Mouse (Mus musculus) lung, embryonic 14.5 days (tissue): Measurements from ENCODE around the gene Nt5c3b. TPM values are rescaled to one million over a fixed set of nuclear protein-coding genes. Genes with fewer than 3 reads are reported as not detected.

Experiments used
- ATAC-seq: fragments of 200-750 bp; cut with Nextera tagmentation; 2 replicates; pipeline ENCODE4 v1.8.0; 2017; ENCODE audit warnings: mild to moderate bottlenecking, moderate TSS enrichment, moderate library complexity; ENCODE audit not compliant: insufficient read depth
- DNase-seq: peaks from one replicate; pipeline ENCODE4 v3.0.0-alpha.2; 2015
- H3K27ac ChIP-seq: fragments of 300-500 bp; sonication (generic); 2 replicates; pipeline ENCODE4 v1.5.1; 2014; ENCODE audit warnings: low read depth, mild to moderate bottlenecking, moderate library complexity
- H3K27me3 ChIP-seq: fragments of 300-500 bp; sonication (generic); 2 replicates; pipeline ENCODE4 v1.6.1; 2014; ENCODE audit warnings: low read length, control low read depth; ENCODE audit not compliant: insufficient read depth
- H3K36me3 ChIP-seq: fragments of 300-500 bp; sonication (generic); 2 replicates; pipeline ENCODE4 v1.6.1; 2014; ENCODE audit warnings: control low read depth; ENCODE audit not compliant: insufficient read depth
- H3K4me1 ChIP-seq: fragments of 300-500 bp; sonication (generic); 2 replicates; pipeline ENCODE4 v1.6.1; 2014; ENCODE audit warnings: antibody characterized with exemption, control low read depth; ENCODE audit not compliant: insufficient read depth
- H3K4me2 ChIP-seq: fragments of 300-500 bp; sonication (generic); 2 replicates; pipeline ENCODE4 v1.6.1; 2014; ENCODE audit warnings: mild to moderate bottlenecking
- H3K4me3 ChIP-seq: fragments of 300-500 bp; sonication (generic); 2 replicates; pipeline ENCODE4 v1.5.1; 2014; ENCODE audit warnings: low read depth, low read length
- H3K9ac ChIP-seq: fragments of 300-500 bp; sonication (generic); 2 replicates; pipeline ENCODE4 v1.6.1; 2014
- H3K9me3 ChIP-seq: fragments of 300-500 bp; sonication (generic); 2 replicates; pipeline ENCODE4 v1.6.1; 2016; ENCODE audit warnings: low read depth, low read length, control low read depth
- CTCF ChIP-seq: IDR thresholded peaks from 2 replicates; pipeline ENCODE4 v1.5.1; 2016; ENCODE audit warnings: antibody characterized with exemption, low read depth
- WGBS: fragments of 180-500 bp; shearing (Covaris S2); extraction: QIAGEN DNeasy Blood & Tissue Kit; methylation state at CpG from one replicate; pipeline ENCODE4 v1.1.7; 2014; 5-methylcytosine and 5-hydroxymethylcytosine counted together
- polyA plus RNA-seq: library from polyadenylated mRNA; unstranded; fragments of >200 nt; fragmentation: Nextera tagmentation; extraction: Ambion mirVana; gene quantifications from 2 replicates; pipeline ENCODE4 v1.2.1, GENCODE M21; 2014

Nt5c3b gene
- polyA plus RNA-seq: 127 and 136 TPM in 2 replicates

GRCm38 (mm10) chr11:100441797-100442196 is at the start of gene Nt5c3b, which contains the start of gene Klhl10:
Nt5c3b (minus strand) TSS chr11:100441808.
Klhl10 (plus strand) TSS chr11:100441917.
- H3K9me3 ChIP-seq: no peaks in the 10 kb centered on the region
- 81% methylated on average over 8 of the region's 8 CpGs for WGBS
- no peak for TF ChIP-seq CTCF

GRCm38 (mm10) chr11:100490951-100491350 is 49.3 kb upstream of the Nt5c3b start:
- H3K36me3 ChIP-seq: peaks cover 90% of the 10 kb centered on the region
- no peaks in the 10 kb centered on the region for H3K4me1 ChIP-seq
- TF ChIP-seq CTCF: peak; percentile 40; the same call in 1 of the 2 replicates
- H3K27ac ChIP-seq: no peak overlapping the region
- WGBS: 88% methylated on average over 6 of the region's 6 CpGs
- ATAC-seq (no peak), DNase-seq (no peak)
- H3K9me3 ChIP-seq: no peaks in the 10 kb centered on the region
- H3K4me2 ChIP-seq: no peak overlapping the region
- no peak overlapping the region for H3K4me3 ChIP-seq
- H3K27me3 ChIP-seq: no peaks in the 10 kb centered on the region
- no peak overlapping the region for H3K9ac ChIP-seq

More at GRCm38 (mm10) chr11:100441797-100442196, at the start of gene Nt5c3b, which contains the start of gene Klhl10:
- Histone ChIP-seq H3K9ac (peak within 1 kb of the TSS; percentile 91), H3K4me2 (peak within 1 kb of the TSS; percentile 74), H3K27me3 (no peaks in the 10 kb centered on the region), H3K4me1 (peaks cover 6% of the 10 kb centered on the region; the same call in 1 of the 2 replicates), H3K4me3 (peak within 1 kb of the TSS; percentile 79), H3K27ac (peak within 1 kb of the TSS; percentile 50; the same call in 1 of the 2 replicates), H3K36me3 (peaks cover 24% of the 10 kb centered on the region; the same call in 1 of the 2 replicates)
- no peak for ATAC-seq
- no peak for DNase-seq

- Histone ChIP-seq H3K9me3 (no peaks in the 10 kb centered on the region), H3K36me3 (peaks cover 88% of the 10 kb centered on the region), H3K27ac (no peak overlapping the region), H3K4me1 (no peaks in the 10 kb centered on the region), H3K27me3 (no peaks in the 10 kb centered on the region), H3K4me2 (no peak overlapping the region), H3K9ac (no peak overlapping the region), H3K4me3 (no peak overlapping the region)
- peak; percentile 65 for TF ChIP-seq CTCF
- ATAC-seq (0 out of 2 replicates have a peak, but pooled peaks have one; percentile 41), DNase-seq (peak; percentile 82)
- WGBS: 87% methylated on average over 8 of the region's 8 CpGs
Observed at GRCm38 (mm10) chr11:100485801-100486538, 44.4 kb upstream of the Nt5c3b start.

- WGBS: 96% methylated on average over 3 of the region's 3 CpGs
- Histone ChIP-seq H3K4me3 (no peak overlapping the region), H3K4me1 (no peaks in the 10 kb centered on the region), H3K36me3 (peaks cover 88% of the 10 kb centered on the region), H3K9ac (no peak overlapping the region), H3K27me3 (no peaks in the 10 kb centered on the region), H3K9me3 (no peaks in the 10 kb centered on the region), H3K4me2 (no peak overlapping the region), H3K27ac (no peak overlapping the region)
- DNase-seq: no peak
- no peak for ATAC-seq
- no peak for TF ChIP-seq CTCF
Observed at GRCm38 (mm10) chr11:100484461-100484860, 42.9 kb upstream of the Nt5c3b start.

- TF ChIP-seq CTCF: no peak
- H3K27me3 ChIP-seq: no peaks in the 10 kb centered on the region
- H3K4me1 ChIP-seq: no peaks in the 10 kb centered on the region
- H3K9ac ChIP-seq: no peak overlapping the region
- no peak for DNase-seq
- H3K4me3 ChIP-seq: no peak overlapping the region
- peaks cover 75% of the 10 kb centered on the region for H3K36me3 ChIP-seq
- H3K4me2 ChIP-seq: no peak overlapping the region
- no peaks in the 10 kb centered on the region for H3K9me3 ChIP-seq
- 31% methylated on average over 7 of the region's 7 CpGs for WGBS
- no peak overlapping the region for H3K27ac ChIP-seq
- ATAC-seq: no peak
Observed at GRCm38 (mm10) chr11:100479152-100479551, 37.5 kb upstream of the Nt5c3b start.

GRCm38 (mm10) chr11:100476281-100476680 is 34.7 kb upstream of the Nt5c3b start:
- H3K9ac ChIP-seq: no peak overlapping the region
- no peaks in the 10 kb centered on the region for H3K9me3 ChIP-seq
- TF ChIP-seq CTCF: no peak
- H3K4me2 ChIP-seq: no peak overlapping the region
- no peak for ATAC-seq
- H3K4me1 ChIP-seq: no peaks in the 10 kb centered on the region; the same call in 1 of the 2 replicates
- H3K27ac ChIP-seq: no peak overlapping the region
- no peak overlapping the region for H3K4me3 ChIP-seq
- DNase-seq: peak; percentile 58
- H3K36me3 ChIP-seq: peaks cover 52% of the 10 kb centered on the region
- no peaks in the 10 kb centered on the region for H3K27me3 ChIP-seq
- 56% methylated on average over 5 of the region's 5 CpGs for WGBS

- H3K4me2 ChIP-seq: peak overlapping the region; percentile 97
- ATAC-seq: no peak
- WGBS: 31% methylated on average over 5 of the region's 5 CpGs
- H3K4me1 ChIP-seq: peaks cover 5% of the 10 kb centered on the region; the same call in 1 of the 2 replicates
- H3K4me3 ChIP-seq: peak overlapping the region; percentile 96
- no peaks in the 10 kb centered on the region for H3K9me3 ChIP-seq
- H3K27me3 ChIP-seq: no peaks in the 10 kb centered on the region
- peaks cover 19% of the 10 kb centered on the region for H3K36me3 ChIP-seq
- no peak for TF ChIP-seq CTCF
- H3K27ac ChIP-seq: no peak overlapping the region
- no peak overlapping the region for H3K9ac ChIP-seq
- no peak for DNase-seq
Observed at GRCm38 (mm10) chr11:100472935-100473295, 31.3 kb upstream of the Nt5c3b start.
